Comparison of ENCODE assay signal across 10 mouse cellular contexts in genomic region chr11:3650141-3650540, GRCm38 (mm10). TPM values are rescaled to one million over a fixed set of nuclear protein-coding genes. Genes with fewer than 3 reads are reported as not detected.
A peak's percentile ranks its signal among the peaks of the same experiment; 100 is the strongest.
DNase-seq lines count a peak whose midpoint lies in the region; ATAC-seq and TF ChIP-seq lines count a peak whose summit lies in the region.
"Had no signal": no experiment of that assay in that cellular context is flagged by ENCODE, and none has a peak within 500 bp of the region (broad histone marks: within the 10 kb centered on the region; RNA-seq: fewer than 3 reads in every experiment).

No protein-coding gene starts in this region.

- 95% methylated on average over 6 of the region's 6 CpGs for WGBS in embryonic facial prominence, embryonic 15.5 days
- 95% methylated on average over 6 of the region's 6 CpGs for WGBS in limb, embryonic 10.5 days
- 94% methylated on average over 6 of the region's 6 CpGs for WGBS in neural tube, embryonic 13.5 days

- H3K9me3 ChIP-seq in embryonic facial prominence, embryonic 15.5 days (replicated peaks): peaks cover 11% of the 10 kb centered on the region; the same call in 1 of the 2 replicates
- peaks cover 7% of the 10 kb centered on the region for H3K9me3 ChIP-seq in limb, embryonic 10.5 days (replicated peaks)
- H3K9me3 ChIP-seq in neural tube, embryonic 13.5 days: peaks cover 8% of the 10 kb centered on the region

- peaks cover 17% of the 10 kb centered on the region for H3K4me1 ChIP-seq in embryonic facial prominence, embryonic 15.5 days
- peaks cover 11% of the 10 kb centered on the region for H3K4me1 ChIP-seq in limb, embryonic 10.5 days
- H3K4me1 ChIP-seq in neural tube, embryonic 13.5 days (replicated peaks): peaks cover 31% of the 10 kb centered on the region

- intact Hi-C loops in gastrocnemius, postnatal 36 days (cut with DNase I): no loop called here

- peak overlapping the region; percentile 90 for H3K4me3 ChIP-seq in layer of hippocampus, adult 2 months
- H3K4me3 ChIP-seq in embryonic facial prominence, embryonic 15.5 days (replicated peaks): peak overlapping the region; percentile 69
- H3K4me3 ChIP-seq in limb, embryonic 10.5 days: peak overlapping the region; percentile 74
- peak overlapping the region; percentile 96 for H3K4me3 ChIP-seq in neural tube, embryonic 13.5 days

- DNase-seq in layer of hippocampus, adult 2 months (ENCODE audit: low spot score in 2 of 2): no peak
- DNase-seq in layer of hippocampus, adult 8-10 months (ENCODE audit: low spot score in 2 of 2): no peak
- DNase-seq in limb, embryonic 10.5 days (ENCODE audit: low spot score): no peak
- no peak for DNase-seq in embryo, embryonic 11 days
- DNase-seq in layer of hippocampus, adult 18-20 months (ENCODE audit: low spot score in 2 of 2): no peak
- DNase-seq in gastrocnemius, postnatal 36 days: no peak
- DNase-seq: cerebellum, postnatal 10 days; kidney, adult 18-20 months had no signal

- no peaks in the 10 kb centered on the region for H3K27me3 ChIP-seq in embryonic facial prominence, embryonic 15.5 days
- no peaks in the 10 kb centered on the region for H3K27me3 ChIP-seq in limb, embryonic 10.5 days (ENCODE audit: low read depth, poor library complexity, severe bottlenecking)
- H3K27me3 ChIP-seq in neural tube, embryonic 13.5 days: no peaks in the 10 kb centered on the region

- H3K36me3 ChIP-seq in embryonic facial prominence, embryonic 15.5 days: peaks cover 21% of the 10 kb centered on the region
- H3K36me3 ChIP-seq in limb, embryonic 10.5 days: peaks cover 80% of the 10 kb centered on the region
- H3K36me3 ChIP-seq in neural tube, embryonic 13.5 days: peaks cover 26% of the 10 kb centered on the region

- ATAC-seq in embryonic facial prominence, embryonic 15.5 days (ENCODE audit: insufficient number of reproducible peaks, low FRiP score, low TSS enrichment, low read depth): no peak
- no peak for ATAC-seq in neural tube, embryonic 13.5 days (ENCODE audit: low read depth)

- H3K9ac ChIP-seq in embryonic facial prominence, embryonic 15.5 days: no peak overlapping the region
- peak overlapping the region; percentile 90; the same call in 1 of the 2 replicates for H3K9ac ChIP-seq in neural tube, embryonic 13.5 days

- TF ChIP-seq CTCF in layer of hippocampus, adult 2 months (conservative IDR thresholded peaks at IDR 0.05): no peak

- peak overlapping the region; percentile 71 for H3K4me2 ChIP-seq in embryonic facial prominence, embryonic 15.5 days (replicated peaks)
- peak overlapping the region; percentile 76 for H3K4me2 ChIP-seq in neural tube, embryonic 13.5 days

- H3K27ac ChIP-seq in layer of hippocampus, adult 2 months: no peak overlapping the region
- no peak overlapping the region for H3K27ac ChIP-seq in embryonic facial prominence, embryonic 15.5 days (replicated peaks)
- H3K27ac ChIP-seq in limb, embryonic 10.5 days: no peak overlapping the region
- no peak overlapping the region for H3K27ac ChIP-seq in neural tube, embryonic 13.5 days (replicated peaks)

RNA-seq across cellular contexts. Expression of gene Morc2a, which starts 1.1 kb away (rescaled TPM):
- 10 to 100 TPM; 41.8 to 42.6 TPM for total RNA-seq in layer of hippocampus, adult 2 months (2021)
- 10 to 100 TPM; 36.6 to 49.3 (median 44.3) TPM for total RNA-seq in layer of hippocampus, adult 8-10 months (2022)
- 26.8 and 27.9 TPM in 2 replicates for polyA plus RNA-seq in embryonic facial prominence, embryonic 15.5 days (2015; fragmentation: Nextera tagmentation; extraction: Ambion mirVana)
- polyA plus RNA-seq in limb, embryonic 10.5 days (2016; fragmentation: Nextera tagmentation; extraction: Ambion mirVana): 40.2 and 41.8 TPM in 2 replicates
- polyA plus RNA-seq in neural tube, embryonic 13.5 days (2015; fragmentation: Nextera tagmentation; extraction: Ambion mirVana): 34.8 and 39.8 TPM in 2 replicates
- total RNA-seq in layer of hippocampus, adult 18-20 months (2021): 10 to 100 TPM; 35.9 to 37.0 TPM
- 10 to 100 TPM; 16.0 to 16.7 TPM for total RNA-seq in gastrocnemius, postnatal 36 days (2021)
